Mouse (Mus musculus) layer of hippocampus, adult 9-10 months (tissue): ENCODE results near the gene Sntg2.

ENCODE experiments used
- DNase-seq: peaks from one replicate; pipeline ENCODE4 v3.0.0; 2022; ENCODE audit warnings: low spot score

The Sntg2 gene

GRCm38 (mm10) chr12:30283741-30284140 is 89.4 kb downstream of the Sntg2 start:
- DNase-seq = no peak

- no peak for DNase-seq
Measured at GRCm38 (mm10) chr12:30272242-30272985, 100.8 kb downstream of the Sntg2 start.

GRCm38 (mm10) chr12:30264206-30264605 is 109.0 kb downstream of the Sntg2 start:
- DNase-seq = no peak

DNA sequence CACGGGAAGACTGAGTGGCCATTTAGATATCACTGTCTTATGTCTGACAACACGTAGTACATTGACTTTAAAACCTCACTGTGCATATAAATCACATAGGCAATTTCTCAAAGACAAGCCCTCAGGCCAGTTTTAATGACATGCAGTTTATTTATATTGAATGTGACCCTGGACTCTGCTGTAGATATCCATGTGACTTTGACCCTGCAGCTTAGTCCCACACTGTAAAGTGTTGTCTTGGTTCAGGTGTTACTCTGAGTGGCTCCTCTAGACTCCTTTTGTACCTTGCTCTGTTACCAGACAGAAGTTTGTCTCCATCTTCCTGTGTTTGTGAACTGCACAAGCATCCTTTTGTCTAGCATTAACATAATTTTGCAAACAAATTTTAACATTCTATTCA is 112.0 kb downstream of the Sntg2 start:
- DNase-seq = no peak

- DNase-seq = no peak
Measured at GRCm38 (mm10) chr12:30258641-30259040, 114.5 kb downstream of the Sntg2 start.

- DNase-seq = no peak
Measured at GRCm38 (mm10) chr12:30257664-30258063, 115.5 kb downstream of the Sntg2 start.

DNA sequence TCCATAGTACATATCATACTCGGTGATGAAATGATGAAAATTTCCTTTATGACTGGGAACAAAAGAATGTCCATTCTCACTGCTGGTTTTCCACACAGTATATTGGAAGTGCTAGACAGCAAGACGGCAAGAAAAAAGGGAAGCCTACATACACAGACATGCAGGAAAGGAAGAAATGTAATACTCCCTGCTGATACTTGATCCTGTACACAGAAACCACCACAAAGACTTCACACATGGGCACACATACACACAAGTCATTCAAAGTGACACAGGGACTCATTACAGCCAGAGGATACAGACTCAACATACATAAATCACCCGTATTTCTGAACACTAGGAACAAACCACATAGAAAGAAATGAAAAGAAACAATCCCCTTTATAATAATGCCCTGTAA is 117.0 kb downstream of the Sntg2 start:
- DNase-seq = no peak

- DNase-seq = no peak
Measured at GRCm38 (mm10) chr12:30254581-30254980, 118.6 kb downstream of the Sntg2 start.

DNA sequence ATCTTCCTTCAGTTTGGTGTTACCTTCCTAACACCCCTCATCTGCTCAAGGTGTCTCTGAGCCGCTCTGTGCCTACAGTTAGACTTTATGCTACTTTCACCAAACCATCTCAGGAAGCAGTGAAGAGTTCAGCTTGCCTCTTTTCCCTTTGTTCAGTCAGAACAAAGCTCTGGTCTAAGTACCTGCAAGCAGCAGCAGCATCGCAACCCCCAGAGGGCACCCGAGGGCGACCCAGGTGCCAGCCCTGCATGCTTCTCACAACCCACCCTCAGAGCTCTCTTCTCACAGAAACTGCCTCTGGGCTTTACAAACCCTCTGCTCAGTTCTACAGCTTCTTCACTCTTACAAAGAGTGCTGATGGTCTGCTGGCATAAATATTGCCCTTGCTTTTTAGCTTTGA is 120.8 kb downstream of the Sntg2 start:
- no peak for DNase-seq

- DNase-seq = no peak
Measured at GRCm38 (mm10) chr12:30251283-30251829, 121.8 kb downstream of the Sntg2 start.

- no peak for DNase-seq
Measured at GRCm38 (mm10) chr12:30249068-30249467, 124.1 kb downstream of the Sntg2 start.

DNA sequence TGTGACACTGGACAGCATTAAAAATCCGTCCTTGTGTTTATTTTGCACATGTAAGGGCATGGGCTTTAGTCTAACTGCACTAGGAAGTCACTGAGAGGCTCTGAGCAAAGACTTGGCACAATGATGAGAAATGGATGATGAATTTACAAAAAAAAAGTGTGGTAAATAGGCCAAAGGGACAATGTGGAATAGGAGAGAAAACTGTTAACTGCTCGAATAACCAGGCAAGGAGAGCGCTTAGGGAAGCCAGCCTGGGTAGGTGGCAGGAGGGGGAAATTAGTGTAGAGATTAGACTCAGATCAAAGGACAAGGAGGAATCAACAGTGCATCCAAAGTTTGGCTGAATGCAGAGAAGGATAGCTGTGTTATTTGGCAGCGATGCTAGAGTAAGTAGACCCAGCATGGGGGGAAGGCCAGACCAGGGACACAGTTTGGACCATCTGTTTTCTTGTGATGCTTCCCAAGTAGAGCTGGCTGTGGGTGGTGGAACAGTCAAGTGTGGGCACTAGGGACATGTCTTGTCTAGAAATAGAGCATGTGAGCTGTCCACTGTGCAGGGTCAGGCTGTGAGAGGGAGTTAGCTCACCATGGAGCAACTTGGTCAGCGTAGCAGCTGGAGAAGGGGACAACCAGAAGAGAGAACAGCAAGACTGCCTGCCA is 126.8 kb downstream of the Sntg2 start:
- no peak for DNase-seq

GRCm38 (mm10) chr12:30244194-30244593 is 129.0 kb downstream of the Sntg2 start:
- DNase-seq = no peak

- no peak for DNase-seq
Measured at GRCm38 (mm10) chr12:30240891-30241290, 132.3 kb downstream of the Sntg2 start.

DNA sequence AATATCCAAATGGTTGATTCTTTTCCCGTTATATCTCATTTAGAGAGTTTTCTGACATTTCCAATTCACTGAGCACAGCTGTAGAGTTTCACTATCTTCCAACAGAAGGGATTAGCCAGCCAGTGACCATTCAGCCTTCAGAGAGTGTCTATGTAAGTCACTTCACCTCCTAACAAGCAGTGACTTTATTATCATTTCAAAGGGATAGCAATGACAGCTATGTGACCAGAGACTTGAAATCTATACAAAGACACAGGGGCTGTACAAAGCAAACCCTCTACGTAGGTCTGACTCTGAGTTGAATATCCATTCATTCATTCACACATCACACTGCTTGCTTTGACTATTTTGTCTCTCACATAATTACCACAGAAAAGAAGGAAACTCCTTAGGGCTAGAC is 138.2 kb downstream of the Sntg2 start:
- no peak for DNase-seq

- DNase-seq = no peak
Measured at GRCm38 (mm10) chr12:30228004-30228403, 145.2 kb downstream of the Sntg2 start.

DNA sequence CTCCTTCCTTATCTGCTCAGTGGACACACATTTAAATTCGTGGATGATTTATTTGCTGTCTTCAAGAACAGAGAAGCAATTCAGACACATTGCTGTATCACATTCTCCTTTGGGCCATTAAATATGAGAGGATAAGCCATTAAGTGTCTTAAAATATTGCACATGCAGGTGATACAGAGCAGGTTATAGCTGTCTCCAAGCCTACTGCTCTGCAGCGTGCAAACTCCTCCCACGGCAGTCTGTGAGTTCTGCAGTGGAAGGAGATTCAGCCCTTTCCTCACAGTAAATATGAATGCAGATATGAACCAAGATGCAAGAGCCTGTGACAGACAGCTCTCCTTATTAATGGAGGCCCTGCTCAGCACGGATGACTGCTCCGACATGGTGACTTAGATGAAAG is 146.9 kb downstream of the Sntg2 start:
- DNase-seq = no peak

DNA sequence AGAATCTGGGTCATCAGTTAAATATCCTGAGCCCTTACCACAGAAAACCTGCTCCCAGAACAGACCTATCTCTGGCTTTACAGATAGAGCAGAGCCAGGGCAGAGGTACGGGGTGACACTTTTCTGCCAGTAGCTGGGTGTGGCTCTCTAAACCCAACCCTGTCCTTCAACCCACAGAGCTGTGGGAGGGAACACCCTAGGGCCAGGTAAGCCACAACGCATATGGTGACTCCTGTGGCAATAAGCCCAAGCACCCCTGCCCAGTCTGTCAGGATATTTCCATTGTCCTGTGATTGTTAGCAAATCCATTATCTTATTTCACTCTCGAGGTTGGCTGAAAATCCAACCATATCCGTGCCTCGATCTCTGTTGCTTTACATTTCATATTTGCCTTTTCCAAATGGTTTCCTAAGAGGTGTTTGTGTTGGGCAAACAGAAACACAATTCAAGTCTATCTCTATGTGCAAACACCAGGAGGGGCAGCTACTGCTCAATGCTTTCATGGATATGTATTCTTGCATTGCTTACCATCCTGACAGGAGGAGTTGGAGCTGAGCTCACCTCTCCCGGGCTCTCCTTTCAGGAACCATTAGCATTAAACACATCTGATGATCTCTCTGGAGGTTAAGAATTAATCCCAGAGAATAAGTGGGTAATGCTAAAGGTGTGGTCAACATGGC is 156.3 kb downstream of the Sntg2 start:
- no peak for DNase-seq

DNA sequence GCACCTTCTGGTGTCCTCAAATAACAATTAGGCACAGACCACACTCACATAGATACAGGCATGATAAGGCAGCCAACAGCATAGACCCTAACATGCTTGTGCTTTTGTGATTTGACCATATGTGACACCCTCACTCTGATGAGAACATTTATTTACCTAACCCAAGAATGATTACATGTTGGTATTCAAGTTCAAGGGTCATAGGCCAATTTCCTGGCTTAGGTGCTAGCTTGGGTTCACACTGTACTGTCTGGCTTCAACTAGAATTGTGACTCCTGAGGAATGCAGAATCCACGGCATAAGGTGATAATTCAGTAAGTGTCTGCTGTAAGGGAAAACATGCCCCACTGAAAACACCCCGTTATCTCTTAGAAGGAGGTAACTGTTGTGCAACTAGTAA is 158.4 kb downstream of the Sntg2 start:
- DNase-seq = no peak

GRCm38 (mm10) chr12:30210388-30210787 is 162.8 kb downstream of the Sntg2 start:
- DNase-seq = no peak

- DNase-seq = no peak
Measured at GRCm38 (mm10) chr12:30208527-30208926, 164.6 kb downstream of the Sntg2 start.

DNA sequence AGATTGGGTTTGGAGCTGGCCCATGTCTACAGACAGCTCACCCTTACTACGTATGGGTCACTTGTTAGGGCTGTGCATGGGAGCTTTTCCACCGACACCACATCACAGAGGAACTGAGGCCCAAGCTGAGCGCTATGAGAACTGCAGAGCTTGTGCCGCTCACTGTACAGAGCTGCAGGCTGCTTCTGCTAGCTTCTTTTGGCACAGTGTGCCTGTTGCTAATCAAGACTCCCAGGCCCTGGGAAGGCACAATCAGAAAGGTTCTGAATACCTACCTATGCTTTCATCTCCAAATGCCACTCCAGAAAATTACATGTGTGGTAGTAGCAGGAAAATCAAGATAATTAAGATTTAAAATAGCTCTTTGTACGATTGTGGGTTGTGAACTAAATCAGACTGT is 165.1 kb downstream of the Sntg2 start:
- DNase-seq = no peak

- DNase-seq = no peak
Measured at GRCm38 (mm10) chr12:30204457-30204856, 168.7 kb downstream of the Sntg2 start.
